Mouse (Mus musculus) heart, adult 2 months (tissue): ENCODE data around the gene Dlg4.

ENCODE experiments used
- CTCF ChIP-seq: fragments of 200-600 bp; IDR thresholded peaks from 2 replicates; pipeline ENCODE4 v1.8.1; 2022; ENCODE audit warnings: antibody characterized with exemption, mild to moderate bottlenecking, moderate library complexity
- EP300 ChIP-seq: fragments of 200-500 bp; IDR thresholded peaks from 2 replicates; pipeline ENCODE4 v1.6.1; 2011; ENCODE audit warnings: low read depth, low read length, control low read depth; ENCODE audit not compliant: insufficient read depth
- POLR2A ChIP-seq: fragments of 200-500 bp; IDR thresholded peaks from 2 replicates; pipeline ENCODE4 v1.6.1; 2011; ENCODE audit warnings: mild to moderate bottlenecking, low read depth, low read length, control low read depth; ENCODE audit not compliant: insufficient read depth

DNA sequence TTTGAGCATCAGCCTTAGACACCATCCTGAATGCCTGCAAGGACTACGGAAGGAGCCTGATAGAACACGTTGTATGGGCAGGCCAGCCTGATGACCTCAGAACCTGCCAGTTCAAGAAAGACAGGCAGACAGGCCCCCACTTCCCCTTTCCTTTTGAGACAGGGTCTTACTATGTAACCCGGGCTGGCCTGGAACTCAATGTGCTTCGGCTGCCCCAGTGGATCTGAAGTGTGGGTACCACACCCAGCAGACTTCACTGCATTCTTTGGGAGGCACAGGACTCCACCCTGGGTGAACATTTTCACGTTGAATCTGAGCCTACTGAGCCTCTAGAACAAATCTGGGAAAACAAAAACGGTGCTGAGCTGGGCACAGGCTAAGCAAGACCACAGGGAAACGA, 21.4 kb downstream of the Dlg4 start:
- no peak for TF ChIP-seq CTCF
- no peak for TF ChIP-seq POLR2A
- TF ChIP-seq EP300: no peak
